Mouse (Mus musculus) lung, postnatal 36 days (tissue): ENCODE data around the gene Catsper1.

Experiments used
- DNase-seq: peaks from one replicate; pipeline ENCODE4 v3.0.0; 2022; ENCODE audit warnings: mixed read lengths

The Catsper1 gene

DNA sequence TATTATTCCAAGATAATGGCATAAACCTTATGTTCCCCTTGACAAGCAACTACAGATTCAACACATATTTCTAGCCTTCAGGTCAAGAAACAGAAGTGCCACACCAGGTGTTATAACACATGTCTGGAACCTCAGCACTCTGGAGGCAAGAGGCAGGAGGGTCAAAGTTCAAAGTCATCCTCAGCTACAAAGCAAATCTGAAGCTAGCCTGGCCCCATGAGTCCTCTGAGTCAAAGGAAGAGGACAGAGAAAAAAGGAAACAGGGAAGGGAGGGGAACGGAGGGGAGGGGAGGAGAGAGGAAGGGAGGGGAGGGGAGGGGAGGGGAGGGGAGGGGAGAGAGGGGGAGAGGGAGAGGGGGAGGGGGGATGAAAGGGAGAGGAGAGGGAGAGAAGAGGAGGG is 20.5 kb downstream of the Catsper1 start:
- DNase-seq: no peak

DNA sequence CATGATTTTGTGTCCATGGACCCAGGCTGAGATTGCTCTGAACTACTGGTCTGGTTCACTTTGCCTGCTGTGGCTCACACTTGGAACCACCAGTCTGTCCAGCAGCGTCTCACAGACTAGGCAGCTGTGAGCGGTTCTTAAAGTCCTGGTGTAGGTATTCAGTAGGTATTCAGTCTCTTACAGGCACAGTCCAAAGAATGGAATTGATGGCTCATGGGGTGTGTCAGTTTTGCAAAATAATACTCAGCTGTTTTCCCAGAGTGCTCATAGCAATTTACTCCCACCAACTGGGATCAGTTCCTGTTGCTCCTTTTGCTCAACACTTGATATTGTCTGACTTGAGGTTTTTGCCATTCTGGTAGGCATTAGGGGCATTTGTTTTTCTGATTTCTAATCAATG is 26.6 kb downstream of the Catsper1 start:
- DNase-seq: no peak

DNA sequence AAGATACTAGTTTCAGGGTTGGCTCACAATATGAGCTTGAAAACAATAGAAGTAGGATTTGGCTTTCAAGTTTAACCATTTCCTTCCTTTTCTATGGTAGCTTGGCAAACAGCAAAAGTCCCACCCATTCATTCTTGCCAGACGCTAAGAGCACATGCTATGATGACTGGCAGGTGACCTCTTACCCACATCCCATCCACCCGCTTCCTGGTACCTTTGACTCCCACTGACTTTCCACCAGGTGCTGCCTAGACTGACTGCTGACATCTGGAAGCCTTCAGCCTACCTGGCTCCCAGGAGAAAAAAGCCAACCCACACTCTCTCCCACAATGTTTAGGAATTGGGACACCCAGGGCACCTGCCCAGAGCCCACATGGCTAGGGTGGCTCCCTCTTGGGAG is 28.6 kb downstream of the Catsper1 start:
- DNase-seq: no peak

DNA sequence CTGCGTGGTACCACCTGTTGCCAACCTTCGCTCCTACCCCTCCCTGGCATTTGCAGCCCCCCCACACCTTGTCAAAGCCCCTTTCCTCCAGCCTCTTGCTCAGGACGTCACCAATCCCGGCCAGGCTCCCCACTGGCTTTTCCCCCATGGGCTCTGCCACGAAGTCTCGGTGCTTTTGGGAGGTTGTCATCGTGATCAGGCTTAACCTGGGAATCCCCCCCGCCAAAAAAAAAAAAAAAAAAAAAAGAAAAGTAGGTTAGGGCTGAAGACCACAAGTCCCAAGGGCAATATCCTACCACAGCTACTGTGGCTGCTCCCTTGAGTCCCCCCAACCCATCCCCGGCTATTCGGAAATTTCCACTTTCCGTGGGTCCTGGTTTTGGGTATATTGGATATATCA is 30.2 kb downstream of the Catsper1 start:
- no peak for DNase-seq

DNA sequence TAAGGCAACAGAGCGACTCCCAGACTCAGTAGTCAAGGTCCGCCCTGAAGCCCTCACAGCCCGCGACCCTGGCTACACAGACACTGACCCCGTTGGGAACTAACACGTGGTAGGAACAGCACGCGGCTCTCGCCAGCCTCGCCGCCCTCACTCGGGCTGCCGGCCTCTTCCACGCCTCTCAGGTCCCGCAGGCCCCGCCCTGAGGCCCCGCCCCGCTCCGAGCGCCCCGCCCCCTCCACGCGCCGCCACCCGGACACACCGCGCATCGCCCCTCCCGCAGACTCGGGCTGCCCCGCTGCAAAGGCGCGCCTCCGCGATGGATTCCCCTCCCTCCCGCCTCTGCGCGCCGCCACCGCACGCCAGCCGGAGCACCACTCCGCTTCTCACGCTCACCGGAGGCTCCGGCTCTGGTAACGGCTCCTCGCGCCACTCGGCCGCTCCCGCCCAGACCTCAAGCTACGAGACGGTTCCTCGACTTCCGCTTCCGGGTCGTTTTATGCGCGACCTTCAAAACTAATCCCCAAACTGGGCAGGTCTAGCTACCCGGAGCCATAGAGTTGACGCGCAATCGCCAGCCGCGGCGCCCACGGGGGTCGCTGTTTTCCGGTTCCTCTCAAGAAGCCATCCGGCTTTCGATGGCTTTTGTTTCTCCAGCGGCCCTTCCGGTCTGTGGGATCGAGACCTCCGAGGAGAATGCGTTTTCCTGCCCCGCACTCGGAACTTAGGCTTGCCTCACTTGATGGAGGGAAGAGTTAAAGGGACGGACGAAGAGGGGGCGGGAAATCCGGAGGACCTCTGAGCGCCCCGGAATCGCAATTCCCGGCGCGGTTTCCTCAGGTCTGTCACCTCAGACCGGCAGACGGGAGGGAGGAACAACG is 30.9 kb downstream of the Catsper1 start, which contains the start of gene Eif1ad:
Gene Eif1ad (plus strand): TSS at position 567 of the 878 bp plus-strand sequence.
- peak; percentile 97 for DNase-seq

DNA sequence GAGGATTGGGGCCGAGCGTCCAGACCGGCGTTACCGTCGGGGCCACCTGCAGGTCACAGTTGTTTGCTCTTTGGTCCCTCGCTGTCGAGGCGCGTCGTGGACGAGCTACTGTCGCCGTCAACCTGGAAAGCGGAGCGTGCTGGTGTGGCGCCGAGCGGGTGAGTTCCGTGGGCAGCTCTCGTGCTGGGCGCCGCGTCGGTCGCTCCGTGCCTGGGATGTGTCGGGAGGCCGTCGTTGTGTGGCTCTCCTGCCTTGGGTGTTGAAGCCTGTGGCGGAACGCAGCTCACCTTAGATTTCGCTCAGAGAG is 31.5 kb downstream of the Catsper1 start, which contains the start of gene Banf1:
Gene Banf1 (minus strand): TSS at position 116 of the 307 bp plus-strand sequence.
- DNase-seq: no peak

DNA sequence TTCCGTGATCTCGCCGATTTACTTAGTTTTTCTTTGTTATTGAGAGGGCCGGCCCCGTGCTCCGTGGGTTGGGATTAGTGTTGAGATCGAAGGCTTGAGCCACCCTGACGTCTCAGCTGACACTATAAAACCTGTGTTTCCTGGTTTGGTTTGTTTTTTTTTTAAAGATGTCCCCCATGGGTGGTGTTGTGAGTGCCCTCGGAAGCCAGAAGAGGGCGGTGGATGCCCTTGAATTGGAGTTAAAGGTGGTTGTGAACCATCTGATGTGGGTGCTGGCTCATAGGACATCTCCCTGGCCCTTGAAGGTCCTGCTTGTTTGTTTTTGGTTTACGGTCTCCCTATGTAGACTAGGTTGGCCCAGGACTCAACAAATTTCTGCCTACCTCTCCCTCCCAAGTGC is 31.9 kb downstream of the Catsper1 start:
- DNase-seq: no peak

DNA sequence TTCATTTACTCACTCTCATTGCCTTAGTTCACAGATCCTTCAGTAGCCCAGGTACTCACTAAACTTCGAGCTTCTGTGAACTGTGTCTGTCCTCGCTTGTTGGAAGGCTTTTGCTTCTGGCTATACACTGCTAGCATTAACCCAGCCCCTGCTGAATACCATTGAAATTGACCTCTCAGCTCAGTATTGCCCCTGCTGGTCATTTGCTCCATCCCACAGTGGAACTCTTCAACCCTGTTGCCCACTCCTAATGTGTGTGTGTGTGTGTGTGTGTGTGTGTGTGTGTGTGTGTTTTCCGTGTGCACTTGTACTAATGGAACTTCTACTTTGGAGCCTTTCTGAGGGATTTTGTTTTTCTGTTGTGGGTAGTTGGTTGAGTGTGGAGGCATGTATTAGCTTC is 35.4 kb downstream of the Catsper1 start:
- DNase-seq: no peak

DNA sequence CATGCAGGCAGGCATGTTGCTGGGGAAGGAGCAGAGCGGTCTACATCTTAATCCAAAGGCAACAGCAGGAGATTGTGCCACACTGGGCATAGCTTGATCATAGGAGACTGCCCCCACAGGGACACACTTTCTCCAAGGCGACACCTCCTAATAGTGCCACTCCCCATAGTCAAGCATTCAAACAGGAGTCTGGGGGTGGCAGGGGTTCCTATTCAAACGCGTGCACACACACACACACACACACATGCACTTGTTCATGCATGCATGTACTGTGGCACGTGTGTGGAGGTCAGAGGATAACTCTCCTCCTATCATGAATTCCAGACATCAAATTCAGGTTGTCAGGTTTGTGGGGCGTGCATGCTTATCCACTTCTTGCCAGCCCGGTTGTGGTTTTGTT is 37.2 kb downstream of the Catsper1 start:
- DNase-seq: no peak

DNA sequence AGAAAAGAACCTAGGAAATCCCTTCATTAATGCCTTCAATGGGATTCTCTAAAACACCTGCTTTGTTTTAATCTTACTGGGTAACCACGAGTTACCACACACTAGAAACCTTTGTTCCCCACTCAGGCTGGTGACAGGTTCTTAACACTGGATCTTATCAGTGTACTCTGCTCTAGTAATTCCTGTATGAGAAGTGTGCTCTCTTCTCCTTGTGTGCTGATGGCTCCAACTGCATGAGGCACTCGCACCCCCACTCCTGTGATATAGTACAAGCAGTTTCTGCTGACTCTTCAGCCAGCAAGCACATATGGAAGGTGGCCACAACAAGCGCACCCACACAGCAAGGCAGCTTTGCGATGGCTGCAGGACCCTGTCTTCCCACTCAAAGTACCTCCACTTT is 38.6 kb downstream of the Catsper1 start:
- no peak for DNase-seq

DNA sequence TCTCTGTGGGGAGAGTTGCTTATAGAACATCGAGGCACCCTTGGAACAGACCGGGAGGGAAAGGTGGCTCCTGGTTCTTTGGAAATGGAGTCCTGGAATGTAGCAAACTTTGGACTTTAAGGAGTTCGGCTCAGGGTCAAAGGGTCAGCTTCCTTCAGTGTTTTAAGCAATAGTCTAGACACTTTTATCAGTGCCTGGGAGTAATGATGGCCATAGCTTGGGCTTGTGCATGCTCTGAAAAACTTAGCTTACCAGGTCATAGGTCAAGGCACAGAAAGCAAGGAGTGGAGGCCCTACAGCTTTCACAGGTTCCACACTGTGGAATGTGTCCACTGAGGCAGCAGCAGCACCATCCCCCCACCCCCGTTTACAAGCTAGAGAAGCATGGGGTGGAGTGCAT is 39.2 kb downstream of the Catsper1 start:
- no peak for DNase-seq

DNA sequence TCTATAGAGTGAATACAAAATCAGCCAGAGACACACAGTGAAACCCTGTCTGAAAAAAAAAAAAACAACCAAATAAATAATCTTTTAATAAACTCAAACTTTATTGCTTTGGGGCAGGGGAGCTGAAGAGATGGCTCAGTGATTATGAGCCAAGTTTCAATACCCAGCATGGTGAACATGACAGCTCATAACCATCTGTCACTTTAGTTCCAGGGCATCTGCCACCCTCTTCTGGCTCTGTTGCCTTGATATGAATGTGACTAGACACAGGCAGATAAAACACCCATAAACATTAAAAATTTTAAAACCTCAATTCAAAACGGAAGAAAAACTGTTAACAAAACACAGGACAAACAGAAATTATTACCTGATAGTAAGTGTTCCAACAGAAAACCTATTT is 41.9 kb downstream of the Catsper1 start:
- no peak for DNase-seq

DNA sequence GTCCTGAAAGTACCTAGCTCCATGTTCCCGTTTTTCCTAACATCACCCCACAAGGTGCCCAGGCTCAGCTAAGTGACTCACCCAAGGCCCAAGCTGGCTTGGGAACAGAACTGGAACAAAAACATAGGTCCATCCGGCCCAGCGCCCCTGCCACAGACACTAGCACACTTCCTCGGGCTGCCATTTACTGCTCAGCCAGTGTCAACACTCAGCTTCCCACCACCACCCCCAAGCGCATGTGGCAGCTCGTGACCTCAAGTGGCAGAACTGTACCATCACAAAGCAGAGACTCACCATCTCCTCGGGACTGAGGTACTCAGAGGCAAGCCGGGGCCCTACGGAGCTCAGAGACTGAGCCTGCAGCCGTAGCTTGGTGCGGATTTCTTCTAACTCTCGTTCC is 47.8 kb downstream of the Catsper1 start:
- DNase-seq: no peak

DNA sequence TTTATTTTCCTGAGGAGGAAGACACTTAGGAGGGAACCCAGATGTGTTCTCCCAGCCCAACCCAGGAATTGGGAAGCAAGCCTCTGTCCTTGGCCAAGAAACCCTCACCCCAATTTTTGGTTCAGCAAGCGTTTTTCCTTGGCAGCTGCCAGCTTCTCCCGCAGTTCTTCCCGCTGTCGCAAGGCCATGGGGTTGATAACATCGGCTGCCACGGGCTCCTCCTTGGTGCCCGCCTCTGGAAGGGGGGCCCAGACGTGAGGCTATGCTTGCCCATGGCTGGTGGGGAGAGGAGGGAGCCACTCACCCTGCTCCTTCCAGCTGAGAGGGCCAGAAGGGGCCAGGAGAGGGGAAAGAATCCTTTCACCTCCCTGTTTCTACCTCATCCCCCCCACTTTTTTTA is 49.2 kb downstream of the Catsper1 start:
- DNase-seq: no peak

DNA sequence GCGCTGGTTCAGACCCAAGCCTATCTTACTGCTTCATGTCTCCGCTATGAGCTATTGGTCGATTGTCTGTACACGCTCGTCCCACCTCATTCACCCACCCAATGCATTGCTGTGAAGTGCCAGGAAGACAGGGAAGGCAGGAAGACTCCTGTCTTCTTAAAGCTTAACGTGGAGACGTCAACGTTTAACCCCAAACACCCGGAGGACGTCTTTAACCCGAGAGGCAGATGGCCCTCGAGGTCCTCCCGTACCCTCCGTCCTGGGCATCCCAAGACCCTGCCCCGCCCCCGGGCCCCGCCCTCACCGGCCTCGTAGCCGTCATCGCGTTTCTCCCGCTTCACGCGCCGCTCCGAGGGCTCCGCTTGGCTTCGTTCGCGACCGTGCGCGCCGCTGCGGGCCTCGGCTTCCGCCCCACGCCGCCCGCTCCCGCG is 52.5 kb downstream of the Catsper1 start:
- no peak for DNase-seq

DNA sequence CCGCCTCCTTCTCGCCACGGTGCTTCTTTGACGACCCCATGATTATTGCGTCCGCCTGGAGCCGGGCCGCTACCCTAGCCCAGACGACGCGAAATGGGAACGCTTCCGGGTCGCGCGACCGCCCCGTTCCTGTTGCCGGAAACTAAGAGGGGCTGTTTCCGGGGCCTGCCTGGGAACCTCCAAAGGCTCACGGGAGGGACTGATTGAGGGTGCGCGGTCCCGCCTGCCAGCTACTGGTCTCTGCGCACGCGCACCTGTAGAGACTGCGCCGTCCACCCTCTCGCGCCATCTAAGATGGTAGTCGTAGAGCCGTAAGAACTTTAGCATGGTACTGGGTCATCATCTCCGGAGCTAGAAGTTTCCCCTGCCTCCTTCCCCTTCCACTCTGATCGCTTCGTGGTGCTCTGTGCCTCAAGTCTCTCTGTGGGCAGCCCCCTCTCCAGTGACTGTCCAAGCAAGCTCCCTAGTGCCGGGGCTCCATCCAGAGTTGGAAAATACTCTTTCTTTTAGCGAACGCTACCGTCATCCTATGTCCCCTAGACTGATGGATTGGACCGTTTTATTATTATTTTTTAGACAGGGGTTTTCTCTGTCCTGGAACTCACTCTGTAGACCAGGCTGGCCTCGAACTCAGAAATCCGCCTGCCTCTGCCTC is 53.2 kb downstream of the Catsper1 start, which contains the start of gene Sart1:
Gene Sart1 (minus strand): TSS at position 116 of the 655 bp plus-strand sequence.
- peak; percentile 97 for DNase-seq

DNA sequence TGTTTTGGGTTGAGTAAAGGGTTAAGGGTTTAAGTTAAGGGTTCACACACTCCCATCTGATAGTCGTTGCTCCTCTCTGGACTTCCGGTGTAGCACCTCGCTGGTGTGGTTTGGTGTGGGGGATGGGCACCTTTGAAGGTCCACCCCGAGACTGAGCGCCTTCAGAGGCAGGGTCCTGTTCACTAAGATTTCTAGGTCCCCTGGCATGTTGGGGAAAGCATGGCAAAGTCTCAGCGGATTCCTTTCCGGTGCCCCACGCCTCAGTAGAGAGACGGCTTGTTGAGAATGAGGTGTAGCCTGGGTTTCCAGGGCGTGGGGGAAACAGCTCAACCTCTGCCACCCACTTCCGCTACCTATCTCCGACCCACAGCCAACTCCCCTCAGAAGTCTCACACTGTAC is 54.1 kb downstream of the Catsper1 start:
- peak; percentile 60 for DNase-seq

DNA sequence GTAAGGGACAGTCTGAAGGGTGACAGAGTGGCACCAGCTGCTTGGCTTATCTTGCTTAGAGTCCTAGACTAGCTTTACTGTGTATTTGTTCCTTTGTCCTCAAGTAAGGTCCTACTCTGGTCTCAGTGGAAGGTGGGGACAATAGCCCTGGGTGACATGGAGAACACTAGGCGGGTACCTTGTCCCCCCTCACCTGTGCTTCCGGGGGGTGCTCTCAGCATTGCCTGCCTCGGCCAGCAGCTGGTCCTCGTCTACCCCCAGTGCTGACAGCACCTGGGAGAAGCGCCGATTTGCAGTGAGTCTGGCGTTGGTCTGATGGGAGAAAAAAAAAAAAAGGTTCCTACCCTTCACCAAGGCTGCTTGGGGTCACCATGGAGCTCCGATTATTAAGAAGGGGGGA is 54.9 kb downstream of the Catsper1 start:
- DNase-seq: no peak

DNA sequence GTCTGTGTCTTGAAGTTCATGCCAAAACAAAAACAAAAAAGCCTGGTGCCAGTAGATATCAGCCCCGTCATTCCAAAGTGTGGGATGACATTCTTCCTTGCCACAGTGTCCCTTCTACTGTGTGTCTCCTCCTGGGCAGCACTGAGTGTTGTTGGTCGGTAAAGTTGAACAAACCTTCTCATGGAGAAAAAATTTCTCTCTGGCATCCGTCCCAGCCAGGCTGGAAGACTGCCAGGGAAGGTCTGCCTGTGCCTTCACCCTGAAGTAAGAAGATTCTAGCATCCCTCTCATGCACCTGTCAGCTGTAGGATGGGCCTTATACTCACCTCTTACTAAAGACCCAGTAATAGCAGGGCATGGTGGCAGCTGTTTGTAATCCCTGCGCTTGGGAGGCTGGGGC is 57.4 kb downstream of the Catsper1 start:
- peak; percentile 68 for DNase-seq
